Mouse (Mus musculus) left cerebral cortex, adult 18-20 months (tissue): Measurements from ENCODE around the gene Olfr380. TPM values are rescaled to one million over a fixed set of nuclear protein-coding genes. Genes with fewer than 3 reads are reported as not detected.

Experiments used
- DNase-seq, 2 experiments: peaks; one replicate each; pipeline ENCODE4 v3.0.0; 2021 to 2022; ENCODE audit warnings: low spot score in 2 of 2, mixed read lengths in 1 of 2
- long read RNA-seq, 2 experiments: library from polyadenylated mRNA; stranded (forward); transcript quantifications; one replicate each; pipeline ENCODE4 v2.0.0; 2021
- total RNA-seq, 2 experiments: library from RNA; stranded (reverse); gene quantifications; 2 replicates each; pipeline ENCODE4 v1.2.3; 2021

Gene Olfr380
- not detected for total RNA-seq
- long read RNA-seq, experiment 1, result 0 reads
- long read RNA-seq, experiment 2, result 0 reads

DNA sequence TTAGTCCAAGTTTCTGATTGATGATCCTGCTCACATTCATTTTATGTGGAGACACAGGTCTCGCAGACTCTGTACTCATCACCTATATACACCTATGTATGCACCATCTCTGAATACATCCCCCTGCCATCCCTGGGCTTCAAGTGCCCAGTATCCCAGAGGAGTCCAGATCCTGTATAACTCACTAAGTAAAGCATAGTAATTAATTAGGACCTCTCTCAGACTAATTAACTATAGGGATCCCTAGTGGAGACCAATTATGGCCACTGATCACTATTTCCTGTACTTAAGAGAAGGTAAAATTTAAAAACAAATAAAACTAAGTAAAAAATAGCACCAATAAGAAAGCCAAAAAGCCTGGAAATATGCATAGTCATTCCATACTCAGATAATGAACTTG is at the start of gene Olfr380:
Olfr380 (minus strand) TSS at position 101 of the 400 bp plus-strand sequence.
- no peak for DNase-seq

DNA sequence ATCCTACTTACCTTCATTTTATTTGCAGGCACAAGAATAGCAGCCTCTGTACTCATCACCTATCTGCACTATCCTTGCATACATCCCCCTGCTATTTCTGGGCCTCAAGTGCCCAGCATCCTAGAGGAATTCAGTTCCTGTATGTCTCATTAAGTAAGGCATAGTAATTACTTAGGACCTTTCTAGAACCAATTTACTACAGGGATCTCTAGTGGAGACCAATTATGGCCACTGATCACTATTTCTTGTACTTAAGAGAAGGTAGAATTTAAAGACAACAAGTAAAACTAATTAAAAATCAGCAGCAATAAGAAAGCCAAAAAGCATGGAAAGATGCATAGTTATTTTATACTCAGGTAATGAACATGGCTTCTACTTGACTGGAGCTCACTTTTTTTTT is 34.2 kb upstream of the Olfr380 start, which contains the start of gene Olfr381:
Olfr381 (minus strand) TSS at position 101 of the 400 bp plus-strand sequence.
- no peak for DNase-seq

DNA sequence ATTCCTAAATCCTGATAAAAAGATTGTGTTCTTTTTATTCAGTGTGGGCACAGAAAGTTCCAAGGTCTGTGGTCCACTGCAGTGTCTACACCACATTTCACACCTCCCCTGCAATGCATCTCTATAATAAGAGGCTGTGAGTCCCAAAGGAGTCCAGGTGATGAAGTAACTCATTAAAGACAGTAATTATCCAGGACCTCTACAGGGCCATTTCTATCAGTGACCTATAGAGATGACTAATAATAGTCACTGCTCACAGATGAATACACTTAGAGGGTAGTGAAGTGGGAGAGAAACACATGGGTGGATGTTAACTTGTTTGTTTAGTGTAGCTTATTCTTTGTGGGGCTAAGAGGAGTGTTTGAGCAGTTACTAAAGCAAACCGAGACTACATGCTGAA is 28.9 kb downstream of the Olfr380 start, which contains the start of gene Olfr378:
Olfr378 (minus strand) TSS at position 101 of the 400 bp plus-strand sequence.
- no peak for DNase-seq

Other genes with a start within 250 kb of the Olfr380 start
- gene Trpv1, start 223.2 kb downstream of the Olfr380 start, total RNA-seq, result under 1 TPM in 1 of 2 experiments, not detected in 1; 0.21 TPM
- under 1 TPM; 0.30 to 0.44 TPM for gene Trpv3, start 190.1 kb downstream of the Olfr380 start, total RNA-seq
- gene Aspa, start 127.9 kb downstream of the Olfr380 start, total RNA-seq, result 10 to 100 TPM; 12.4 to 13.4 TPM
- gene Gm49340, start 127.8 kb downstream of the Olfr380 start, total RNA-seq, result not detected
- gene Spata22, start 127.8 kb downstream of the Olfr380 start, total RNA-seq, result not detected
- not detected for gene Olfr20, start 106.7 kb downstream of the Olfr380 start, total RNA-seq
- not detected for gene Olfr376, start 86.3 kb downstream of the Olfr380 start, total RNA-seq
- gene Olfr1, start 57.9 kb downstream of the Olfr380 start, total RNA-seq, result not detected
- not detected for gene Olfr378, start 29.0 kb downstream of the Olfr380 start, total RNA-seq
- not detected for gene Olfr381, start 34.1 kb upstream of the Olfr380 start, total RNA-seq
- not detected for gene Olfr382, start 59.7 kb upstream of the Olfr380 start, total RNA-seq
- not detected for gene Olfr385, start 135.5 kb upstream of the Olfr380 start, total RNA-seq
- gene Olfr384, start 141.1 kb upstream of the Olfr380 start, total RNA-seq, result not detected
- not detected for gene Zfp735, start 231.3 kb upstream of the Olfr380 start, total RNA-seq